Mouse (Mus musculus): ENCODE results near the gene Syngr4. TPM values are rescaled to one million over a fixed set of nuclear protein-coding genes. Genes with fewer than 3 reads are reported as not detected.

The Syngr4 gene
- total and polyA plus RNA-seq, 2 experiments, result not detected

- no peaks in the 10 kb centered on the region for H3K27me3 ChIP-seq (ENCODE audit: control insufficient read depth, insufficient read depth, low read length)
- no peak overlapping the region for H3K4me3 ChIP-seq (ENCODE audit: insufficient read depth, low read depth, low read length)
- H3K4me1 ChIP-seq (ENCODE audit: control insufficient read depth, insufficient read depth, low read length), result no peaks in the 10 kb centered on the region
- no peak for TF ChIP-seq POLR2A (IDR thresholded peaks at IDR 0.05; ENCODE audit: extremely low read depth, insufficient read depth, low read length)
- TF ChIP-seq CTCF (IDR thresholded peaks at IDR 0.05; ENCODE audit: low read depth, low read length), result no peak
- H3K36me3 ChIP-seq (ENCODE audit: control insufficient read depth, insufficient read depth, low read length), result no peaks in the 10 kb centered on the region
- WGBS, result 94% methylated on average over 1 of the region's 1 CpGs
- H3K27ac ChIP-seq (replicated peaks; ENCODE audit: insufficient read depth, low read depth, low read length), result no peak overlapping the region
- H3K9ac ChIP-seq (ENCODE audit: low read depth, low read length), result no peak overlapping the region
- no peaks in the 10 kb centered on the region for H3K79me2 ChIP-seq (ENCODE audit: control insufficient read depth, insufficient read depth, low read length)
- no peak for DNase-seq (ENCODE audit: extremely low read depth, low read depth, low spot score)
Observed at GRCm38 (mm10) chr7:45929688-45930087, 33.2 kb upstream of the Syngr4 start.

DNA sequence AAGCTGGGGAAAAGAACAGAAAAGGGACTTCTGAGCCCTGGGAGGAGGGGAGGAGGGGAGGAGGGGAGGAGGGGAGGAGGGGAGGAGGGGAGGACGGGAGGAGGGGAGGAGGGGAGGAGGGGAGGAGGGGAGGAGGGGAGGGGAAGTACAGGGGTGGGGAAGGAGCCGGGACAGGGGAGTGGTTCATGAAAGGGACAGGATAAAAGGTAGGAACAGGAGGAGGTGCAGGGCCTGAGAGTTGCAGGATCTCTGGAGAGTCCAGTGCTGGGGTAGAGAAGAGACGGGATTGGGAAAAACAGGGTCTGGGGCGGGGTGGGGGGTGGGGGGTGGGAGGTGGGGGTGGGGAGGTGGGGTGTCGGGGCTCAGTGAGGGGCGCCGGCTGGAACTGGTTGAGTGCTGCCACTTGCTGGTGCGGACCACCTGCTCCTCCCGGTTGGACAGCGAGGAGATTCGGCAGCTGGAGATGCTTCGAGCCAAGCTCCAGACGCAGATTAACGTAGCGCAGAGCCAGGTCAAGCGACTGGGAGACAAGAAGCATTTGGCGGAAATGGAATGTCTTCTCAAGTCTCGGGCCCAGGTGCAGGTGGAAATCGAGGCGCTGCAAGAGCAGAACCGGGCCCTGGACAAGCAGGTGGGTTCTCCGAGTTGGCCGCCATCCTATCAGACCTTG is 32.2 kb upstream of the Syngr4 start:
- H3K79me2 ChIP-seq (ENCODE audit: control insufficient read depth, insufficient read depth, low read length), result no peaks in the 10 kb centered on the region
- H3K36me3 ChIP-seq (ENCODE audit: control insufficient read depth, insufficient read depth, low read length), result no peaks in the 10 kb centered on the region
- WGBS, result 52% methylated on average over 21 of the region's 23 CpGs
- no peak overlapping the region for H3K27ac ChIP-seq (replicated peaks; ENCODE audit: insufficient read depth, low read depth, low read length)
- TF ChIP-seq POLR2A (IDR thresholded peaks at IDR 0.05; ENCODE audit: extremely low read depth, insufficient read depth, low read length) (no peak), CTCF (IDR thresholded peaks at IDR 0.05; ENCODE audit: low read depth, low read length) (no peak)
- no peak overlapping the region for H3K9ac ChIP-seq (ENCODE audit: low read depth, low read length)
- H3K27me3 ChIP-seq (ENCODE audit: control insufficient read depth, insufficient read depth, low read length), result no peaks in the 10 kb centered on the region
- no peak overlapping the region for H3K4me3 ChIP-seq (ENCODE audit: insufficient read depth, low read depth, low read length)
- DNase-seq (ENCODE audit: extremely low read depth, low read depth, low spot score), result no peak
- H3K4me1 ChIP-seq (ENCODE audit: control insufficient read depth, insufficient read depth, low read length), result no peaks in the 10 kb centered on the region

GRCm38 (mm10) chr7:45924429-45924816 is 27.9 kb upstream of the Syngr4 start:
- Histone ChIP-seq H3K4me3 (ENCODE audit: insufficient read depth, low read depth, low read length) (peak overlapping the region; percentile 30; the same call in 1 of the 2 replicates), H3K27ac (replicated peaks; ENCODE audit: insufficient read depth, low read depth, low read length) (no peak overlapping the region), H3K79me2 (ENCODE audit: control insufficient read depth, insufficient read depth, low read length) (no peaks in the 10 kb centered on the region), H3K27me3 (ENCODE audit: control insufficient read depth, insufficient read depth, low read length) (no peaks in the 10 kb centered on the region), H3K36me3 (ENCODE audit: control insufficient read depth, insufficient read depth, low read length) (no peaks in the 10 kb centered on the region), H3K4me1 (ENCODE audit: control insufficient read depth, insufficient read depth, low read length) (no peaks in the 10 kb centered on the region), H3K9ac (ENCODE audit: low read depth, low read length) (no peak overlapping the region; the same call in 1 of the 2 replicates)
- no peak for DNase-seq (ENCODE audit: extremely low read depth, low read depth, low spot score)
- WGBS, result 17% methylated on average over 14 of the region's 14 CpGs
- TF ChIP-seq POLR2A (IDR thresholded peaks at IDR 0.05; ENCODE audit: extremely low read depth, insufficient read depth, low read length) (no peak), CTCF (IDR thresholded peaks at IDR 0.05; ENCODE audit: low read depth, low read length) (no peak)

DNA sequence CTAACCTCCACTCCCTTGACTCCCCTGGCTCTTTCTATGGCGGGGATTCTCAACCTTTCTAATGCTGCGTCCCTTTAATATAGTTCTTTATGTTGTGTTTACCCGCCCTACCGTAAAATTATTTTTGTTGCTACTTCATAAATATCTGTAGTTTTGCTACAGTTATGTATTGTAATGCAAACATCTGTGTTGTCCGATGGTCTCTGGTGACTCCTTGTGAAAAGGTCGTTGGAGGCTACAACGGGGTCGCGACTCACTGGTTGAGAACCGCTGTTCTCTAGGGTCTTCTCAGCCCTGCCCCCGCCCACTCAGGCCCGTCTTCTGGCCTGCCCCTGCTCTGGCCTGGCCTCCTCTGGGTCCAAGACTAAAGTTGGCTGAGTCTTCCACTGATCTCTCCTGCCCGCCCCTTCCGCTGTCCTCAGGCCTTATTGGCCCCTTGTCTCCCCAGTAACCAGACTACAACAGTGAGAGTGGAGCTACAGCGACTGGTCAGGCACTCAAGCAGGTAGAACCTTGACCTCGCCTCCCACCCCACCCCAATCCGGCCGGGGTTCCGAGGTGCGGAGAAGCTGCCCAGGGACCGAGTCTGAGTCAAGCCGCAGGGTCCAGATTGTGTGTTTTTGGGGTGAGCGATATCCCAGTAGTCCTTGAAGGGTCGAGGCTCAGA is 27.4 kb upstream of the Syngr4 start, which contains the start of gene Ccdc114:
Gene Ccdc114 (plus strand): TSS at position 311 of the 667 bp plus-strand sequence.
- 0 out of 2 replicates have a peak, but pooled peaks have one; percentile 24 for TF ChIP-seq POLR2A (IDR thresholded peaks at IDR 0.05; ENCODE audit: extremely low read depth, insufficient read depth, low read length)
- no peak for TF ChIP-seq CTCF (IDR thresholded peaks at IDR 0.05; ENCODE audit: low read depth, low read length)
- Histone ChIP-seq H3K27me3 (ENCODE audit: control insufficient read depth, insufficient read depth, low read length) (no peaks in the 10 kb centered on the region), H3K4me3 (ENCODE audit: insufficient read depth, low read depth, low read length) (peak within 1 kb of the TSS; percentile 42), H3K36me3 (ENCODE audit: control insufficient read depth, insufficient read depth, low read length) (no peaks in the 10 kb centered on the region), H3K9ac (ENCODE audit: low read depth, low read length) (peak within 1 kb of the TSS; percentile 56), H3K27ac (replicated peaks; ENCODE audit: insufficient read depth, low read depth, low read length) (peak within 1 kb of the TSS; percentile 62), H3K79me2 (ENCODE audit: control insufficient read depth, insufficient read depth, low read length) (no peaks in the 10 kb centered on the region), H3K4me1 (ENCODE audit: control insufficient read depth, insufficient read depth, low read length) (no peaks in the 10 kb centered on the region)
- WGBS, result 6% methylated on average over 24 of the region's 24 CpGs
- peak; percentile 22 for DNase-seq (ENCODE audit: extremely low read depth, low read depth, low spot score)

- H3K9ac ChIP-seq (ENCODE audit: low read depth, low read length), result peak overlapping the region; percentile 53
- no peaks in the 10 kb centered on the region for H3K27me3 ChIP-seq (ENCODE audit: control insufficient read depth, insufficient read depth, low read length)
- peak overlapping the region; percentile 42 for H3K4me3 ChIP-seq (ENCODE audit: insufficient read depth, low read depth, low read length)
- H3K27ac ChIP-seq (replicated peaks; ENCODE audit: insufficient read depth, low read depth, low read length), result peak overlapping the region; percentile 62
- 2% methylated on average over 37 of the region's 37 CpGs for WGBS
- DNase-seq (ENCODE audit: extremely low read depth, low read depth, low spot score), result peak; percentile 70
- H3K4me1 ChIP-seq (ENCODE audit: control insufficient read depth, insufficient read depth, low read length), result no peaks in the 10 kb centered on the region
- H3K36me3 ChIP-seq (ENCODE audit: control insufficient read depth, insufficient read depth, low read length), result no peaks in the 10 kb centered on the region
- no peaks in the 10 kb centered on the region for H3K79me2 ChIP-seq (ENCODE audit: control insufficient read depth, insufficient read depth, low read length)
- TF ChIP-seq CTCF (IDR thresholded peaks at IDR 0.05; ENCODE audit: low read depth, low read length), result no peak
- TF ChIP-seq POLR2A (IDR thresholded peaks at IDR 0.05; ENCODE audit: extremely low read depth, insufficient read depth, low read length), result 0 out of 2 replicates have a peak, but pooled peaks have one; percentile 24
Observed at GRCm38 (mm10) chr7:45922928-45923761, 26.6 kb upstream of the Syngr4 start.
